In the genomic region with DNA sequence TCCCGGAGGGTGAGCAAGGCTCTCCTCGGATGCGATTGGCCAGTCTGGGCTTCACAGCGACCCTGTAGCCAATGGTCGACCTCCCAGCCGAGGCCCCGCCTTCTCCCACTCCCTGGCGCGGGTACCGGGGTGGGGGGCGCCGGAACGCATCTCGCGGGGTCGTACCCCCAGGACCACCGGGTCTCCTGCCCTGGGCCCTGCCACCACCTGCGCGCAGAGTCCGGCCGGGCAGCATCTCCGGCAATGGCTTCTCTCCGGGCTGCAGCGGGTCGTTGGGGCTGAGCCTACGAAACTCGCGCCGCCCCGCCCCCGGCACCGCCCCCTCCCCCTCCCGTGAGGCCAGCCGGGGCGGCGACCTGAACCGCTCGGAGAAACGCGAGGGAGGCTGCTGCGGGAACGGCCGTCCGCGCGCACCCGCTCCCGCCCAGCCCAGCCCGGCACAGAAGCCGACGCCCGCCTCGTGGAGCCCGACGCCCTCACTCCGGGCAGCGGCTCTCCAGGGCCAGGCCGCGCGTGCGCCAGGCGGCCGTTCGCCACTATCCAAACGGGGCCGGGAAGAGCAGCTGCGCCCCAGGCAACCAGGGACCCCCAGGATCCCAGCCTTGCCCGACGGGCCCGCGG, we compare ENCODE assay signal across 9 mouse cellular contexts. TPM values are rescaled to one million over a fixed set of nuclear protein-coding genes. Genes with fewer than 3 reads are reported as not detected.
DNase-seq lines count a peak whose midpoint lies in the region; ATAC-seq lines count a peak whose summit lies in the region.
"Had no signal": no experiment of that assay in that cellular context is flagged by ENCODE, and none has a peak within 500 bp of the region (broad histone marks: within the 10 kb centered on the region; RNA-seq: fewer than 3 reads in every experiment).

A gene (plus strand): TSS at position 618 of the 621 bp plus-strand sequence.

- WGBS in heart, embryonic 10.5 days: 0% methylated on average over 64 of the region's 71 CpGs
- under 1% methylated on average over 69 of the region's 71 CpGs for WGBS in hindbrain, embryonic 13.5 days
- WGBS in midbrain, embryonic 14.5 days: under 1% methylated on average over 55 of the region's 71 CpGs

- peak within 1 kb of the TSS; percentile 66 for H3K4me3 ChIP-seq in heart, embryonic 10.5 days
- peak within 1 kb of the TSS; percentile 39 for H3K4me3 ChIP-seq in hindbrain, embryonic 13.5 days
- peak within 1 kb of the TSS; percentile 38 for H3K4me3 ChIP-seq in midbrain, embryonic 14.5 days (replicated peaks; ENCODE audit: low read depth, low read length)

- peak within 1 kb of the TSS; percentile 56 for H3K4me2 ChIP-seq in hindbrain, embryonic 13.5 days
- H3K4me2 ChIP-seq in midbrain, embryonic 14.5 days (ENCODE audit: low read length): peak within 1 kb of the TSS; percentile 60

- H3K4me1 ChIP-seq in heart, embryonic 10.5 days: peaks cover 22% of the 10 kb centered on the region
- peaks cover 27% of the 10 kb centered on the region for H3K4me1 ChIP-seq in hindbrain, embryonic 13.5 days (replicated peaks)
- peaks cover 7% of the 10 kb centered on the region for H3K4me1 ChIP-seq in midbrain, embryonic 14.5 days (ENCODE audit: control insufficient read depth, insufficient read depth, low read length)

- ATAC-seq in hindbrain, embryonic 13.5 days (ENCODE audit: low FRiP score): peak; percentile 87
- ATAC-seq in midbrain, embryonic 14.5 days (ENCODE audit: low FRiP score, low TSS enrichment): peak; percentile 84

- no peaks in the 10 kb centered on the region for H3K9me3 ChIP-seq in heart, embryonic 10.5 days
- no peaks in the 10 kb centered on the region for H3K9me3 ChIP-seq in hindbrain, embryonic 13.5 days
- no peaks in the 10 kb centered on the region for H3K9me3 ChIP-seq in midbrain, embryonic 14.5 days (ENCODE audit: control insufficient read depth, low read length)

- no peak within 1 kb of the TSS for H3K27ac ChIP-seq in heart, embryonic 10.5 days
- H3K27ac ChIP-seq in hindbrain, embryonic 13.5 days: no peak within 1 kb of the TSS
- H3K27ac ChIP-seq in midbrain, embryonic 14.5 days (replicated peaks; ENCODE audit: low read depth, low read length): no peak within 1 kb of the TSS

- H3K36me3 ChIP-seq in heart, embryonic 10.5 days: no peaks in the 10 kb centered on the region
- H3K36me3 ChIP-seq in hindbrain, embryonic 13.5 days: no peaks in the 10 kb centered on the region
- H3K36me3 ChIP-seq in midbrain, embryonic 14.5 days (ENCODE audit: control insufficient read depth, insufficient read depth, low read length): no peaks in the 10 kb centered on the region

- peak; percentile 84 for DNase-seq in heart, embryonic 10.5 days (ENCODE audit: low spot score)
- DNase-seq in heart, adult 11 months: no peak
- DNase-seq in ZHBTc4 (ENCODE audit: low read depth, low spot score): peak; percentile 90
- DNase-seq in midbrain, embryonic 14.5 days: peak; percentile 75
- no peak for DNase-seq in right cerebral cortex, postnatal 10 days (ENCODE audit: low spot score in 2 of 2)
- DNase-seq in layer of hippocampus, adult 8-10 months (ENCODE audit: low spot score in 2 of 2): no peak
- DNase-seq in spleen, adult 18-20 months: no peak

- no peak within 1 kb of the TSS for H3K9ac ChIP-seq in hindbrain, embryonic 13.5 days
- H3K9ac ChIP-seq in midbrain, embryonic 14.5 days (replicated peaks; ENCODE audit: low read length): no peak within 1 kb of the TSS

- H3K27me3 ChIP-seq in heart, embryonic 10.5 days (ENCODE audit: insufficient read depth, poor library complexity, severe bottlenecking): peaks cover 100% of the 10 kb centered on the region
- peaks cover 100% of the 10 kb centered on the region for H3K27me3 ChIP-seq in hindbrain, embryonic 13.5 days
- peaks cover 100% of the 10 kb centered on the region for H3K27me3 ChIP-seq in midbrain, embryonic 14.5 days (ENCODE audit: control insufficient read depth, insufficient read depth, low read length)

RNA-seq across cellular contexts. Expression of the gene that starts here (rescaled TPM):
- 0.30 and 0.41 TPM in 2 replicates for polyA plus RNA-seq in heart, embryonic 10.5 days (2016; fragmentation: Nextera tagmentation; extraction: Ambion mirVana)
- polyA plus RNA-seq in hindbrain, embryonic 13.5 days (2015; fragmentation: Nextera tagmentation; extraction: Ambion mirVana): 0.54 and 1.5 TPM in 2 replicates
- not detected in 2 replicates for polyA plus RNA-seq in midbrain, embryonic 14.5 days (2014; fragmentation: Nextera tagmentation; extraction: Ambion mirVana)
- not detected for total RNA-seq in layer of hippocampus, adult 8-10 months (2022)
- total RNA-seq: CH12.LX had no signal

Comparison
In these comparisons a context has a peak if more than half of its experiments do, and no peak if none do; other contexts are left out.
1. Peak in DNase-seq and H3K4me3 ChIP-seq in heart, embryonic 10.5 days; RNA of the gene not detected or under 1 TPM.
2. Peak in DNase-seq, ATAC-seq, H3K4me3 ChIP-seq and H3K4me2 ChIP-seq in midbrain, embryonic 14.5 days; RNA of the gene not detected or under 1 TPM.